ENCODE assay signal across 9 mouse cellular contexts in the genomic region with DNA sequence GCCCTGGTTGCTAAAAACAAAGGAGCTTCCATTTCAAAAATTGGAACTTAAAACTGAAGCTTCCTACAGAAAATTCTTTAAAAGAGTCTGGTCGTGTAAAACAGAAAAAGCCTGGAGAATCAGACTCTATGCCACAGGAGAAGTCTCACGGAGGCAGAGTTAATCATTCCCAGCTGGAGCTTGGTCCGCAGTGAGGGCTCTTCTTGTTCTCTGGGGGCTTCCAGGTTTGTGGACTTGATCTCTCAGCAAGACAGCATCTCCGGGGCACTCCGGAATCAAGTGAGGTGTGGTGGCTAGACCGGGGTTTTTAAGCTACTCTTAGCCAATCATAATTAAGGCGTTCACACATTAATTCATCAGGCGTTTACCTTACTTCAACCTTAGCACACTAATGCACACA. TPM values are rescaled to one million over a fixed set of nuclear protein-coding genes. Genes with fewer than 3 reads are reported as not detected.
DNase-seq lines count a peak whose midpoint lies in the region; ATAC-seq and TF ChIP-seq lines count a peak whose summit lies in the region.
"Had no signal": no experiment of that assay in that cellular context is flagged by ENCODE, and none has a peak within 500 bp of the region (broad histone marks: within the 10 kb centered on the region; RNA-seq: fewer than 3 reads in every experiment).

No protein-coding gene starts in this region.

- no peak for ATAC-seq in lung, embryonic 15.5 days (ENCODE audit: borderline replicate concordance, extremely low read depth, low FRiP score, low TSS enrichment)
- ATAC-seq in lung, postnatal 0 days, result no peak
- no peak for ATAC-seq in embryonic facial prominence, embryonic 12.5 days (ENCODE audit: insufficient number of reproducible peaks, insufficient read depth, low FRiP score, low TSS enrichment)
- no peak for ATAC-seq in hindbrain, postnatal 0 days
- ATAC-seq in neural tube, embryonic 15.5 days (ENCODE audit: low FRiP score), result no peak

- 0 out of 2 replicates have a peak overlapping the region, but pooled peaks have one; percentile 8 for H3K4me3 ChIP-seq in lung, embryonic 15.5 days
- no peak overlapping the region for H3K4me3 ChIP-seq in lung, postnatal 0 days (ENCODE audit: low read depth, low read length)
- peak overlapping the region; percentile 20 for H3K4me3 ChIP-seq in embryonic facial prominence, embryonic 12.5 days
- H3K4me3 ChIP-seq in hindbrain, postnatal 0 days (ENCODE audit: low read length), result no peak overlapping the region
- peak overlapping the region; percentile 15; the same call in 1 of the 2 replicates for H3K4me3 ChIP-seq in neural tube, embryonic 15.5 days (replicated peaks)
- H3K4me3 ChIP-seq: gastrocnemius, adult 2 months had no signal

- no peak overlapping the region for H3K27ac ChIP-seq in lung, embryonic 15.5 days
- H3K27ac ChIP-seq in lung, postnatal 0 days (ENCODE audit: low read length), result no peak overlapping the region
- H3K27ac ChIP-seq in embryonic facial prominence, embryonic 12.5 days, result no peak overlapping the region
- no peak overlapping the region for H3K27ac ChIP-seq in hindbrain, postnatal 0 days
- no peak overlapping the region for H3K27ac ChIP-seq in neural tube, embryonic 15.5 days (replicated peaks)
- H3K27ac ChIP-seq: gastrocnemius, adult 2 months had no signal

- WGBS in lung, embryonic 15.5 days, result 40% methylated on average over 8 of the region's 8 CpGs
- 35% methylated on average over 8 of the region's 8 CpGs for WGBS in lung, postnatal 0 days
- WGBS in embryonic facial prominence, embryonic 12.5 days, result 18% methylated on average over 8 of the region's 8 CpGs
- WGBS in hindbrain, postnatal 0 days, result 37% methylated on average over 8 of the region's 8 CpGs
- WGBS in neural tube, embryonic 15.5 days, result 43% methylated on average over 8 of the region's 8 CpGs

- no peak for DNase-seq in lung, postnatal 0 days (ENCODE audit: low spot score)
- DNase-seq in hindbrain, postnatal 0 days (ENCODE audit: low spot score), result no peak
- DNase-seq in gastrocnemius, postnatal 4 days (ENCODE audit: low spot score in 2 of 2), result no peak
- no peak for DNase-seq in left cerebral cortex, postnatal 10 days (ENCODE audit: extremely low spot score in 1 of 2, low spot score in 2 of 2)
- no peak for DNase-seq in retina, embryonic 14.5 days (ENCODE audit: low spot score)
- DNase-seq: gastrocnemius, adult 2 months had no signal

- H3K4me1 ChIP-seq in lung, embryonic 15.5 days, result no peaks in the 10 kb centered on the region
- H3K4me1 ChIP-seq in lung, postnatal 0 days (ENCODE audit: insufficient read depth, low read depth, low read length), result no peaks in the 10 kb centered on the region
- no peaks in the 10 kb centered on the region for H3K4me1 ChIP-seq in embryonic facial prominence, embryonic 12.5 days
- H3K4me1 ChIP-seq in hindbrain, postnatal 0 days (ENCODE audit: insufficient read depth, low read length), result no peaks in the 10 kb centered on the region
- no peaks in the 10 kb centered on the region for H3K4me1 ChIP-seq in neural tube, embryonic 15.5 days

- intact Hi-C loops in left cerebral cortex, postnatal 10 days (cut with DNase I), result no loop called here

- no peaks in the 10 kb centered on the region for H3K36me3 ChIP-seq in lung, embryonic 15.5 days
- H3K36me3 ChIP-seq in lung, postnatal 0 days (ENCODE audit: insufficient read depth, low read length), result no peaks in the 10 kb centered on the region
- H3K36me3 ChIP-seq in embryonic facial prominence, embryonic 12.5 days, result no peaks in the 10 kb centered on the region
- no peaks in the 10 kb centered on the region for H3K36me3 ChIP-seq in hindbrain, postnatal 0 days (ENCODE audit: insufficient read depth, low read length)
- H3K36me3 ChIP-seq in neural tube, embryonic 15.5 days, result no peaks in the 10 kb centered on the region

- no peaks in the 10 kb centered on the region for H3K9me3 ChIP-seq in lung, embryonic 15.5 days
- H3K9me3 ChIP-seq in lung, postnatal 0 days (ENCODE audit: low read length), result no peaks in the 10 kb centered on the region
- H3K9me3 ChIP-seq in embryonic facial prominence, embryonic 12.5 days, result no peaks in the 10 kb centered on the region
- no peaks in the 10 kb centered on the region for H3K9me3 ChIP-seq in hindbrain, postnatal 0 days (ENCODE audit: low read length)
- H3K9me3 ChIP-seq in neural tube, embryonic 15.5 days (replicated peaks), result no peaks in the 10 kb centered on the region

- H3K27me3 ChIP-seq in lung, embryonic 15.5 days, result no peaks in the 10 kb centered on the region
- H3K27me3 ChIP-seq in lung, postnatal 0 days (replicated peaks; ENCODE audit: insufficient read depth, low read length), result no peaks in the 10 kb centered on the region
- no peaks in the 10 kb centered on the region for H3K27me3 ChIP-seq in embryonic facial prominence, embryonic 12.5 days
- H3K27me3 ChIP-seq in hindbrain, postnatal 0 days (ENCODE audit: insufficient read depth, low read length), result no peaks in the 10 kb centered on the region
- no peaks in the 10 kb centered on the region for H3K27me3 ChIP-seq in neural tube, embryonic 15.5 days (replicated peaks)

- TF ChIP-seq CTCF in lung, postnatal 0 days (IDR thresholded peaks at IDR 0.05), result no peak
- TF ChIP-seq CTCF in hindbrain, postnatal 0 days (IDR thresholded peaks at IDR 0.05; ENCODE audit: low read depth), result no peak

- no peak overlapping the region for H3K9ac ChIP-seq in lung, embryonic 15.5 days
- H3K9ac ChIP-seq in lung, postnatal 0 days (replicated peaks; ENCODE audit: low read depth), result no peak overlapping the region
- no peak overlapping the region for H3K9ac ChIP-seq in embryonic facial prominence, embryonic 12.5 days
- H3K9ac ChIP-seq in hindbrain, postnatal 0 days (replicated peaks; ENCODE audit: low read length), result no peak overlapping the region
- H3K9ac ChIP-seq in neural tube, embryonic 15.5 days (replicated peaks), result no peak overlapping the region

- no peak for TF ChIP-seq EP300 in lung, postnatal 0 days (IDR thresholded peaks at IDR 0.05)

- peak overlapping the region; percentile 27; the same call in 1 of the 2 replicates for H3K4me2 ChIP-seq in lung, embryonic 15.5 days
- no peak overlapping the region for H3K4me2 ChIP-seq in lung, postnatal 0 days (replicated peaks; ENCODE audit: low read depth, low read length)
- peak overlapping the region; percentile 43 for H3K4me2 ChIP-seq in embryonic facial prominence, embryonic 12.5 days (replicated peaks)
- peak overlapping the region; percentile 28 for H3K4me2 ChIP-seq in hindbrain, postnatal 0 days (ENCODE audit: low read depth, low read length)
- peak overlapping the region; percentile 42 for H3K4me2 ChIP-seq in neural tube, embryonic 15.5 days

RNA-seq across cellular contexts. Expression of a gene that starts 32.6 kb away (rescaled TPM):
- 14.1 and 14.5 TPM in 2 replicates for polyA plus RNA-seq in lung, embryonic 15.5 days (2015; fragmentation: Nextera tagmentation; extraction: Ambion mirVana)
- polyA plus RNA-seq in lung, postnatal 0 days (2015; fragmentation: Nextera tagmentation; extraction: Ambion mirVana), result 7.3 and 7.4 TPM in 2 replicates
- 21.3 and 22.8 TPM in 2 replicates for polyA plus RNA-seq in embryonic facial prominence, embryonic 12.5 days (2016; fragmentation: Nextera tagmentation; extraction: Ambion mirVana)
- 13.4 and 14.0 TPM in 2 replicates for total RNA-seq in hindbrain, postnatal 0 days (2014; rRNA removed)
- 8.0 and 9.3 TPM in 2 replicates for polyA plus RNA-seq in hindbrain, postnatal 0 days (2015; fragmentation: Nextera tagmentation; extraction: Ambion mirVana)
- polyA plus RNA-seq in neural tube, embryonic 15.5 days (2015; fragmentation: Nextera tagmentation; extraction: Ambion mirVana), result 15.9 and 17.3 TPM in 2 replicates
- total RNA-seq in gastrocnemius, postnatal 4 days (2021), result 1 to 10 TPM; 7.0 to 7.5 TPM
- 10 to 100 TPM; 20.2 to 20.3 TPM for total RNA-seq in left cerebral cortex, postnatal 10 days (2021)

Comparison
In these comparisons a context has a peak if more than half of its experiments do, and no peak if none do; other contexts are left out.
1. H3K4me3 ChIP-seq: peak in lung, embryonic 15.5 days (single experiment), embryonic facial prominence, embryonic 12.5 days (single experiment) and neural tube, embryonic 15.5 days (single experiment); none in lung, postnatal 0 days (single experiment) and hindbrain, postnatal 0 days (single experiment).